Mouse (Mus musculus) E14TG2a.4 (cell line): ENCODE results near the gene Srbd1.

Experiments
- H3K27me3 ChIP-seq: 2 replicates; pipeline ENCODE4 v1.6.1; 2014; ENCODE audit warnings: low read length, control low read depth; ENCODE audit not compliant: insufficient read depth
- H3K36me3 ChIP-seq: 2 replicates; pipeline ENCODE4 v1.6.1; 2014; ENCODE audit warnings: low read length, control low read depth; ENCODE audit not compliant: insufficient read depth
- H3K4me1 ChIP-seq: replicated peaks from 2 replicates; pipeline ENCODE4 v1.6.1; 2014; ENCODE audit warnings: low read depth, low read length, control low read depth
- H3K4me3 ChIP-seq: replicated peaks from 2 replicates; pipeline ENCODE4 v1.5.1; 2014; ENCODE audit warnings: mild to moderate bottlenecking, low read length
- H3K9me3 ChIP-seq: 2 replicates; pipeline ENCODE4 v1.6.1; 2014; ENCODE audit warnings: low read length, control low read depth
- CTCF ChIP-seq: conservative IDR thresholded peaks from 2 replicates; pipeline ENCODE4 v1.5.1; 2014; ENCODE audit warnings: low read length
- NANOG ChIP-seq: IDR thresholded peaks from 2 replicates; pipeline ENCODE4 v1.6.1; 2014; ENCODE audit warnings: borderline replicate concordance, low read length, mixed read lengths
- POU5F1 ChIP-seq: IDR thresholded peaks from 2 replicates; pipeline ENCODE4 v1.6.1; 2014; ENCODE audit warnings: low read length, borderline replicate concordance

Gene Srbd1

GRCm38 (mm10) chr17:86145079-86145951 is at the start of gene Srbd1:
Gene Srbd1, minus strand, starts transcription at chr17:86145175.
- peaks cover 68% of the 10 kb centered on the region for H3K4me1 ChIP-seq
- H3K36me3 ChIP-seq = peaks cover 25% of the 10 kb centered on the region
- H3K4me3 ChIP-seq = peak within 1 kb of the TSS; percentile 97
- H3K9me3 ChIP-seq = no peaks in the 10 kb centered on the region
- no peaks in the 10 kb centered on the region for H3K27me3 ChIP-seq
- TF ChIP-seq NANOG (no peak), CTCF (no peak), POU5F1 (no peak)

- Histone ChIP-seq H3K36me3 (no peaks in the 10 kb centered on the region), H3K4me1 (no peaks in the 10 kb centered on the region), H3K9me3 (peaks cover 19% of the 10 kb centered on the region), H3K4me3 (no peak overlapping the region), H3K27me3 (no peaks in the 10 kb centered on the region)
- TF ChIP-seq CTCF (no peak), NANOG (no peak), POU5F1 (no peak)
Observed at GRCm38 (mm10) chr17:86193979-86194378, 49.0 kb upstream of the Srbd1 start.

GRCm38 (mm10) chr17:86187777-86188176 is 42.8 kb upstream of the Srbd1 start:
- no peaks in the 10 kb centered on the region for H3K9me3 ChIP-seq
- no peaks in the 10 kb centered on the region for H3K27me3 ChIP-seq
- H3K4me3 ChIP-seq = no peak overlapping the region
- no peak for TF ChIP-seq CTCF
- TF ChIP-seq NANOG = no peak
- TF ChIP-seq POU5F1 = no peak
- no peaks in the 10 kb centered on the region for H3K36me3 ChIP-seq
- H3K4me1 ChIP-seq = no peaks in the 10 kb centered on the region

- Histone ChIP-seq H3K9me3 (no peaks in the 10 kb centered on the region), H3K4me3 (no peak overlapping the region), H3K4me1 (no peaks in the 10 kb centered on the region), H3K36me3 (no peaks in the 10 kb centered on the region), H3K27me3 (no peaks in the 10 kb centered on the region)
- TF ChIP-seq CTCF = no peak
- no peak for TF ChIP-seq NANOG
- no peak for TF ChIP-seq POU5F1
Observed at GRCm38 (mm10) chr17:86185584-86185983, 40.6 kb upstream of the Srbd1 start.

GRCm38 (mm10) chr17:86184552-86185209 is 39.7 kb upstream of the Srbd1 start:
- H3K9me3 ChIP-seq = no peaks in the 10 kb centered on the region
- H3K4me3 ChIP-seq = no peak overlapping the region
- no peaks in the 10 kb centered on the region for H3K27me3 ChIP-seq
- H3K36me3 ChIP-seq = no peaks in the 10 kb centered on the region
- no peak for TF ChIP-seq CTCF
- TF ChIP-seq POU5F1 = no peak
- TF ChIP-seq NANOG = no peak
- no peaks in the 10 kb centered on the region for H3K4me1 ChIP-seq

- Histone ChIP-seq H3K4me3 (no peak overlapping the region), H3K27me3 (no peaks in the 10 kb centered on the region), H3K4me1 (no peaks in the 10 kb centered on the region), H3K36me3 (no peaks in the 10 kb centered on the region), H3K9me3 (no peaks in the 10 kb centered on the region)
- TF ChIP-seq POU5F1 (no peak), CTCF (no peak), NANOG (no peak)
Observed at GRCm38 (mm10) chr17:86183788-86184187, 38.8 kb upstream of the Srbd1 start.

GRCm38 (mm10) chr17:86176722-86177121 is 31.7 kb upstream of the Srbd1 start:
- H3K4me3 ChIP-seq = no peak overlapping the region
- H3K4me1 ChIP-seq = peaks cover 18% of the 10 kb centered on the region
- TF ChIP-seq NANOG (no peak), POU5F1 (no peak), CTCF (no peak)
- H3K9me3 ChIP-seq = no peaks in the 10 kb centered on the region
- H3K27me3 ChIP-seq = peaks cover 7% of the 10 kb centered on the region
- no peaks in the 10 kb centered on the region for H3K36me3 ChIP-seq

- H3K4me1 ChIP-seq = peaks cover 18% of the 10 kb centered on the region
- H3K9me3 ChIP-seq = no peaks in the 10 kb centered on the region
- H3K27me3 ChIP-seq = peaks cover 17% of the 10 kb centered on the region
- no peak overlapping the region for H3K4me3 ChIP-seq
- no peaks in the 10 kb centered on the region for H3K36me3 ChIP-seq
- TF ChIP-seq NANOG = no peak
- no peak for TF ChIP-seq CTCF
- no peak for TF ChIP-seq POU5F1
Observed at GRCm38 (mm10) chr17:86175516-86175915, 30.5 kb upstream of the Srbd1 start.
